Mouse (Mus musculus): Measurements from ENCODE around the gene Fbxl3. TPM values are rescaled to one million over a fixed set of nuclear protein-coding genes. Genes with fewer than 3 reads are reported as not detected.

The Fbxl3 gene
- total RNA-seq, 2 experiments from 2014 or later, result 38.3 to 40.6 TPM

GRCm38 (mm10) chr14:103085840-103086533, 13.4 kb downstream of the Fbxl3 start:
- no peak for DNase-seq

DNA sequence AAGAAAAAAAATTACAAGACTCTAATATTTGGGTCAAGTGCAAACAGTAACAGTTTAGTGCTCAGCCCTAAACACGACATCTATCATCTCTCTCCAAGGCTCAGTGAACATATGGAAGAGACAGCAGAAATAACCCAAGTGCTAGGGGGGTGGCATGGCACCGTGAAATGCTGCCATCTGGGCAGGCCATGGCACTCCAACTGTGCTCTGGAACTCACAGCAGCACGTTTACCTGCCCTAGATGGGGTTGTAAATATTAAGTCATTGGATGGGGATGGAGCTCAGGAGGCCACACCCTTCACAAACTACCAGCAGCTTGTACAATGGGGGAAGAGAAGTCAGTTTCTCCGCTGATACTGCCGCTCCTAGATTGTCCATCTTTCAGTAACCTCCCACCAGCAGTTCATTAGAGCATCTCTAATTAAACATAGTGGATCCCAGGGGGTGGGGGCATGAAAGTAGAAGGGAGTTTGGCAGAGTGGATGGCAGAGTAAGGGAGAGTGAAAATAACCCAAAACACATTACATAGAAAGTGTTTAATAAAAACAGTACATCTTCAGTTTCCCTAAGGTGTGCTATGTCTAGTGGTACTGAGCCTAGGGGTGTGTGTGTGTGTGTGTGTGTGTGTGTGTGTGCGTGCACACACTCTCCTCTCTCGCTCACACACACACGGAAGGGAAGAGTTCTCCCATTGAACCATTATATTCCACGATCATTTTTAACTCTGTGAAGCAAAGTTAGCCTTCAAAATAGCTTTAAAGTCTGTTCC, 20.0 kb downstream of the Fbxl3 start:
- no peak for DNase-seq

DNA sequence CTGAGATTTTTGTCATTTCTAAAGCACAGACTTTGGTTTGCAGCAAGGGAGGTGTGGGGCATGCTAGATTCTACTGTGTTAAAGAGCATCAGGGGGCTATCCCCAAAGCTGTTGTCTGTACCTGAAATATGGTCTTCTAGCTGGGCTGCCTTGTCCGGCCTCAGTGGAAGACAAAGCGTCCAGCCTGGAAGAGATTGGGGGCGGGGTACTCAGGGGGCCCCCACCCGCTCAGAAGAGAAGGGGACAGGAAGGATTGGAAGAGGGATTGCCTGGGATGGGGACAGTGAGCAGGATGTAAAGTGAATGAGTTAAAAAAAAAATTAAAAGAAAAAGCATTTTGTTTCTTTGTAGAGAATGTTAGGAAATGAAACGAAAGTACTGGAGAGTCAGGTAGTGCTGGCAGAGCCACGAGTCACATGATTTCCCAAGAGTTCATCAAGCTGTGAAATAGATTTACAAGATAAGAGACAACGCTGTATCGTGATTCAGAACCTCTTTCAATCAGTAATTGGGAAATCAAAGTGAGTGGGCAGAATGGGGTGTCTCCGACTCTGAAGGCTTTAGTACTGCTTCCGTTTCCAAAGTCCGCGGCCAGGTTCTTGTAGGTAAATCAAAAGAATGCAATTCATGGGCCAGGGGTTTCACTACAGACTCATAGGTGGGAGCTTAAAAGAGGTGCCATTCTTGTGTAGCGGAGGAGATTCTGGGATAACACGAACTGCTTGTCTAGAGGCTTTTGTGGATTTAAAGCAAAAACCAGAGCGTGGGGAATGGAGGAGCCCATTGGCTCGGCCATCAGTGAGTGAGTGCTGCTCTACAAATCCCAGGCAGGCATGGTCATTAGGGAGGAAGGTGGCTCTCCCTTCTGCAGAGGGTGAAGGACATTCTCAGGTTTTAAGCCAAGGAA, 21.1 kb downstream of the Fbxl3 start:
- no peak for DNase-seq

- DNase-seq, result no peak
These were observed 21.9 kb downstream of the Fbxl3 start for GRCm38 (mm10) chr14:103077272-103078005.

GRCm38 (mm10) chr14:103075166-103075565, 24.2 kb downstream of the Fbxl3 start:
- DNase-seq, result no peak

DNA sequence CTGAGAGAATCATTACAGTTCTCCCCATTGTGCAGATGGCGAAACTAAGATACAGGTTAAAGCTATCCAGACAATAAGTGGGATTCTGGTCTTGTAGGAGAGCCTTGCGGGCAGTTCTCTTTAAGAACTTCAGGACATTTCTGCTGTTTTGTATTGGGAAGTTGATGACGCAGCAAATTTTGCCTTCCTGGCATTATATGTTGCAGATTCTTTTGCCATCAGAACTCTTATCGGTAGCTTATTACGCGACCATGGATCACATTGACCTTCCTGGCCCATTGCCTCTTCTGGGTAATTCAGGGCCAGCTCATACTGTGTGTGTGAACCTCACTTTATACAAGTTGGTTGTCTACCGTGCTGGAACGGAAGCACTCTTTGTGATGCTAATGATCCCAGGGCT, 25.5 kb downstream of the Fbxl3 start:
- DNase-seq, result no peak

DNA sequence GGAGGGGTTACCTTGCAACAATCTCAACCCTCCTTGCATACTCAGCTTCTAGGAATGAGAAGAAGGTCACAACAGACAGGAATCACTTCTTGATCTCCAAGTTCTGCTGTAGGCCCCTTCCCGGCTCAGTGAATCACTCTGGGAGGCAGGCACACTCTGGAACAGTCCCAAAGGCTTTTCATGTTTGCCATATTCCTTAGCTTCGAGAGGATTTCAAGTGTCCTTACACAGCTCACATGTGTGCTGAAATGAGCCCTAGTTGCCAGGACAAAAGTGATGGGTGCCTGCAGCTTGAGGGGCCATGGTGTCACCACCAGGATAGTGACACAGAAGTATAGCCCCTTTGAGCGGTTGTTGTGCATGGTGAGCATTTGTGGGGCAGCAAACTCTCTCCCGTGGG, 26.6 kb downstream of the Fbxl3 start:
- no peak for DNase-seq

DNA sequence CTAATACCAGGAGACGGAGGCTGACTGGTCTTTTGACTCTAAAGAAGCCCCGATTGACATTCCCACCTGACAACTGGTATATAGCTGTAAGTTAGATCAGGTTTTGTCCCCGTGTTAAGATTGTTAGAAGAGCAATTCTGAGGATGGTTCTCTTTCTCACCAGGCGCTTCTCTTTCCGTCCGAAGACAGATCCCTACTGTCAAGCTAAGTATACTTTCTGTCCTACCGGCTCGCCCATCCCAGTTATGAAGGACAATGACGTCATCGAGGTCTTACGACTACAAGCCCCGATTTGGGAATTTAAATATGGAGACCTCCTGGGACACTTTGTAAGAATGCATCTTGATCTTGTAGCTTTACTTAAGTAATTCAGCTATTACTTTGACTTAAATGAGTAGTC, 27.9 kb downstream of the Fbxl3 start:
- no peak for DNase-seq

DNA sequence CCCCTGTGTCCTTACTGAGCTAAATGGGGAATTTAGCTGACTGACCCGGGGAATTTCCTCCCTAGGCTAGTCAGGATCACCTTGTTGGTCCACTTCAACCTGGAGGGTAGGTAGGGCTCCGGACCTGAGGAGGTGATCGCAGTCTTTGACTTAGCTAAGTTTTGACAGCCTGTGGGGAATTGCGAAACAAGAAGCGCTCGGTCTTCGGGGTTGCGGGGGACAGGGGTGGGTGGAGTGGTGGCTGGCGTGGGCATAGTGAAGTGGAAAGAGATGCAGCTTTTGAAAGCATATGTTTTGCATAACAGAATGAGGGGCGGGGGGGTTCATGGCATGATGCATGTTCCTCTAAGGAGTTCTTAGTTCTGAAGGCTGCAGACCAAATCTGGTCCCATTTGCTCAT, 28.6 kb downstream of the Fbxl3 start:
- DNase-seq, result peak; percentile 22

GRCm38 (mm10) chr14:103069864-103070611, 29.3 kb downstream of the Fbxl3 start, which contains the start of gene Cln5:
Gene Cln5 (plus strand): TSS chr14:103070216.
- DNase-seq, result peak; percentile 95

DNA sequence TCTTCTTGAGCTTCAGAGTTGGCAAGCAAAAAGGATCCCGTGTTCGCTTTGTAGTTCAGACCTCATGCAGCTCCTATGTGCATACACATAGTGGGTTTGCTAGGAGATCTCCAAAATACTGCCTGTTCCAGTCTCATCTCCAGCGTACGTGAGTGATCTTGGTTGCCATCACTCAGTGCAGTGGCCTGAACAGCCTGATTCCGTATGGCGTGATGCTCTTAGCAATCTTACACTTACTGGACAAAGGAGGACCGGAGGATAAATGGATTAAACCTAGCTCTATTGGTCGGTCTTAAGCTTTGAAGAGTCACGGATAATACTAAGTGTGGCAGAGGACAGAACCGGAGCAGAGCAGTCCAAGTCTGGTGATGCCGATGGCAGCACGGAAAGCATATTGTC, 29.9 kb downstream of the Fbxl3 start:
- no peak for DNase-seq

DNA sequence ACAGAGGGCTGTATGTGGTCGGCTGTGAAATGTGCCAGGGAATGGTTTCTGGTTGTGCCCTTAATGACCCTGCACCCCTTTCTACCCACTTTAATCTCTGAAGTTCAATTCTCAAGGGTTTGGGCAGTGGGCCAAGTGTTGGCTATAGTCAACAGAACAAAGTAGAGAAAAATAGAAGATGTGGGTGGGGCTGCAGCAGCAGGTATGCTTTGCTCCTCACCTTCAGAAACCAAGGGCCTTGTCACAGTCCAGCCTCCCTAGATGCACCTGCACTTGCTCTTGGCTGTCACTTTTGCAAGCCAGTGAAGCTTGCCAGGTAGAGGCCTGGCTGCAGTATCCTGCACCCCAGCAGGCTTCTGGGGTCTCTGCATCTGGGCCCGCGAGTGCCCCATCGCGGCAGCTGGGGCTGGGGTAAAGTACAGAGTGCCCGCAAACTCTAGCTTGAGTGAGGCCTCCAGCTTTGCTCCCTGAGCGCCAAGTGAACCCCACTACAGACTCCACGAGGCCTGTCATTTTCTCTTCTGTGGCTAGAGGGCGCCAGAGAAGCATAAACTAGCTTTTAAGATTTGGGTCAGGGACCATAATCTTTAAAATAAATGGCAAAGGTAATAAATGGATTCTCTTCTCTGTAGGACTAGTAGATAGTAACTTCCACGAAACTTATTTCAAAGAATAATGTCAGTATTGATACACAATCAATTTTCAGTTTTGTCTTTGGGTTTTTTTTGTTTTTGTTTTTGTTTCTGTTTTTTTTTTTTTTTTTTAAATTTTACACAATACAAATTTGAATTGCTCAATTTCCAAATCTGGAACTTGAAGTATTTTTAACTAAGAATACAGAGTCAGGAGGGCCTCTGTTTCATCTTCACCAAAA, 33.8 kb downstream of the Fbxl3 start:
- DNase-seq, result peak; percentile 34

DNA sequence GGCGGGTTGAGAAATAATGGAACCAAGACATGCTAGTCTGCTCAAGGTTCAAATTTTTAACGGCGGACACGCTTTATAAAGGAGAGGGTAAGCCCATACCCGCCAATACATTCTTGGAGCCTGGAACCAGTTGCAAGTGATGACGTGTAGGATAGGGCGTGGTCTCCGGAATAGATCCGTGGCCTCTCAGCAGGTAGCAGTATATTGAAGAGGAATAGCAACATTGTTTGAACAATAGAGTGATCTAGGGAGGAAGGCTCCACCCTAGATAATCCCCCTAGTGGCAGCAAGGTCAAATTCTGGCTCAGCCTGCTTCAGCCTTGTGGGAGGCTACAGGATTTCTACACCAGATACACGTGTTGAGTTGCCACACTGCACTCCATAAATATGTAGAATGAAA, 39.9 kb downstream of the Fbxl3 start:
- no peak for DNase-seq

- no peak for DNase-seq
These were observed 40.4 kb downstream of the Fbxl3 start for GRCm38 (mm10) chr14:103058998-103059397.

GRCm38 (mm10) chr14:103056601-103057000, 42.8 kb downstream of the Fbxl3 start:
- DNase-seq, result no peak

- no peak for DNase-seq
These were observed 44.6 kb downstream of the Fbxl3 start for GRCm38 (mm10) chr14:103054731-103055130.

- peak; percentile 60 for DNase-seq
These were observed 48.1 kb downstream of the Fbxl3 start for GRCm38 (mm10) chr14:103051159-103051769.

DNA sequence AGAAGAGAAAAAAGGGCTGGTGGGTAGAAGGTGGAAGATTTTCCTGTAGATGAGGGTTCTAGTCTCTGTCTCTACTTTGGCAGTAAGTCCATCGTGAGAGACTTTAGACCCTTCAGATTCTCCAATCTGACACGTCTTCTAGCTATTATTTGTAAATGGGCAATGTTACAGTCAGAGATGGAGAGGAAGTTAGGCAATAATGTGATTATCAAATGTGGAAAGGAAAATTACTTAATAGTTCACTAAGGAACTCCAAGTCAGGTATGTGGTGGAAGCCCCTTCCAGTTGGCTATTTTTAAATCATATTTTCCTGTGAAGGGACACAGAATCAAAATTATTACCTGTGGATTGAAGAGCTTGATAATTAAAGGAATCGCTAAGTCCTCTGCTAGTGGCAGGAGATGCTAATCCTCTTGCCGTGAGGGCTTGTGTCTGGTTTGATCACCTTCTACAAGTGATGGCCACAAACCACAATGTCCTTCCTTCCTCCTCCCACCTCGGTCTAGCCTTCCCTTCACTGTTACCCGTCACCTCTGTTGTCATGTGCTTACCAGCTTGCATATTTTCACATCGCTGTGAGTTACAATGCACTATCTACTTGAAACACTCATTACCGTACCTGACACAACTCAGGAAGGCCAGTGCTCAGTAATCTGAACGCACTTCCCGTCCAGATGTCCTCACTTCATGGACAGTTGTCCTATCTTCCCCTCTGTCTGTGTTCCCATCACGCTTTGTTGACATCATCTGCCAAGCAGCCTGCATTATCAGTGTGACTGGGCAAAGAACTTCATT, 50.9 kb downstream of the Fbxl3 start:
- DNase-seq, result no peak

GRCm38 (mm10) chr14:103046677-103047076, 52.7 kb downstream of the Fbxl3 start, which contains the start of gene Acod1:
Gene Acod1 (plus strand): TSS chr14:103046977.
- DNase-seq, result no peak

All from gastrocnemius, postnatal 25 days (tissue).